Mouse (Mus musculus) frontal cortex, adult (tissue): ENCODE results near the gene Ulk4.

Source experiments
- ATAC-seq: cut with Nextera tagmentation; 2 replicates; pipeline ENCODE4 v1.9.2; 2017; ENCODE audit warnings: mild to moderate bottlenecking, moderate library complexity, mixed read lengths; ENCODE audit not compliant: low TSS enrichment

The Ulk4 gene

DNA sequence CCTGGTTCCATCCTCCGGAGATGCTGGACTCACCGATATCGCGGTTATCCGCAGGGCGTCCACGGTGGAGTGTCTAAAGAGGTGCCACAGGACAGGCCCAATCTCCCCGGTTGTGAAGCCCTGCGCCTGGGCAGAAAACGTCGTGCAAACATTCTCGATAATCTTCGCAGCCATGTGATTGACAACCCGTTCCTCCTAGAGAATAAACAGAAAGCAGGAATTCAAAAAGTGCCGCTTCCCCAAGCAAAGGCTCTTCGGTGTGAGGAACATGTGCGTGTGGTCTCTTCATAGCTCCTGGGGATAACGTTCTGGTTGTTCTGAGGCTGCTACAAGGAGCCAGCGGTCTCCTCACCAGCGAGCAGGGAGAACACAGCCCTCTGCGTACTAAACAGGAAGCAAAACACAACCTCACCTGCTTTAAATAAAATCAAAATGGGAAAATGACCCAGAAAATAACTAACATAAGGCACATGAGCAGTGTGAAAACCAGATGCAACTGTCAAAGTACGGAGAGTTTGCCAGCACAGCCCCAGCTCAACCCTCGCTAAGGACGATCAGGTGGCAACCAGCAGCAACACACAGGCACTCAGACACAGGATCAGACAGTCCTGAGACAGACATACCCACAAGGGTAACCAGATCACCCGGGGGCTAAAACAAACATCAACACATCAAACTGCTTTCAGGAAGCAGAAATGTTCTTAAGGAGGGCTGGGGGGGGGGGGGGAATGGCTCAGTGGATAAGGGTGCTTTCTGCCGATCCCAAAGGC, 84.2 kb downstream of the Ulk4 start:
- ATAC-seq: no peak

DNA sequence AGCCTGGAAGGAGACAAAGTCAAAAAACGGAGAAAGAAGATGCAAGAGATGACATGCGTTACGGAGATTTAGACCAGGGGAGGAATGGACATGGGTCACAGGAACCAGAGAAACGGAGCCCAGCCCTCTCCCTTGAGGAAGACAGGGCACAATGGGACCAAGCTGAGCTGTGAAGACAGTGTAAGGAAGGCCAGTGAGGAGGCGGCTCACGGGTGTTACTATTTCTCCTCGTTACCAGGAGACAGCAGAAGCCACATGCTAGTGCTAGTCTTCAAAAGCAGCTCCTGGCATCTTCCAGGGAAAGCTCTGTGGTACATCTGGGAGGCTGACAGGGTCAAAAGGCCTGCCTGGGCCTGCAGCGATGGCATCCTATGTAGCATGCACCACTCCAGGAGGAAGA, 89.2 kb downstream of the Ulk4 start:
- ATAC-seq: 0 out of 2 replicates have a peak, but pooled peaks have one; percentile 50

DNA sequence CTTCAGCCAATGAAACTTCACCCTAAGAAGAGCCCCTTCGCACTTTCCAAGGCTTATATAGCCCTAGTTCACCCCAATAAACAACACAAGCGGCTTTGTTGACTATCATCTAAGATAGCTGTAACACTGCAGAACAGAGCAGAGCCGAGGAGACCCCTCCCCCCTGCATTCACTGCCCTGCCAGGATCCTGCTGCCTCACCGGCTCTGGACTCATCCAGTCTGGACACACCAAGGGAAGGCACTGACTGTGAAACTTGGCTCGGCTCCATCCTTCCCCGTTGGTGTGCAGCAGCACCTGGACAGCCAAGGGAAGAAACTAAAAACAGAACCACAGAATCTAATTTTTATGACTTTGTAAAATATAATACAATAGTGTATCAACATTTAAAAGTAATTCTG, 91.2 kb downstream of the Ulk4 start:
- ATAC-seq: no peak

DNA sequence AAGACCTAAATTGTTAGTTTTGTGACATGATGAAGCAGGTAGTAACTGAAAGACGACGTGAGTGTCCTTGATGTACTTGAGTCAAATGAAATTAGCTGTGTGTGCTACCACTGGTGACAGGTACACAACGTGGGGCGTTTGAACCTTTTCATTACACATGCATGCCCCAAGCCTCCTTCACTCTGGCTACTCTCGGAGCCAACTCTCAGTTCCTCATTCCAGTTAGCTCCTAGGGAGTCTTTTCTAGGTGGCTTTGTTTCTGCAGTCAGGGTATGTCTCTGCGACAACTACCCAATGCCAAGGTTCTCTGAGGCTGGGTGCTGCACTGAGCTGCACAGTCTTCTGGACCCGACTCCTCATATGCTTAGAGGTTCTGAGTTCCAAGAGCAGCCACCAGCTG, 100.6 kb downstream of the Ulk4 start:
- no peak for ATAC-seq

DNA sequence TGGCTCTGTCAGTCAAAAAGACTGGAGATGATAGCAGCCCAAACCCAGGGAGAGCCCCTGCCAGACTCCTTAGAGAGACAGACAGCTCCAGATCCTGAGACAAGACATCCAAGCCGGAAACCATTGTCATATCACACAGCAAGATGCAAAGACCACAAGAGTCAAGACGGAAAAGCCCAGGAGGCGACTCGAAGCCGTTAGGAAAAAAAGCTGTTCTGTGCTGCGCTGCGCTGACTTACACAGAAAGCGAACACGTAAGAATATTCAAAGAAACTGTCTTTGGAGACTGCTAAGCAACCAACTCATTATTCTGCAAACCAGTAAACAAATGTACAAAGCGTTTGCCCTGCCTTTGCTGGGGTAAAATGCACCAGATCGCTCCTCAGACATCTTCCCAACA, 101.8 kb downstream of the Ulk4 start:
- no peak for ATAC-seq

DNA sequence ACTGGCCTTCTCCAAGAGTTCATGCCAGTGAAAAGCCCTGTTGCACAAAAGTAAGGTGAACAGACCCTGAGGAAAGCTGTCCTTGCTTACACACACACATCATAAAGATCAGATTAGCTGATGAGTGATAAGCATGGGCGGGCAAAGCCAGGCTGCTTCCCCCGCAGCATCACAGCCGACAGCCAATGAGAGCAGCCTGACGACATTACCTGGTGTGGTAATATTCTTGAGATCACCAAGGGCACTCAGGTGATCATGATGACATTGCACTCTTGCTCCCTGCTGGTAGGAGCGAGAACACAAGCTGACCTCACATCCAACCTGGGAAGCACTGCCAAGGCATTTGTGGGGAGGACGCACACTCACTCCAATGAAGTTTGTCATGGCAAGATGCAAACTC, 104.9 kb downstream of the Ulk4 start:
- ATAC-seq: no peak

DNA sequence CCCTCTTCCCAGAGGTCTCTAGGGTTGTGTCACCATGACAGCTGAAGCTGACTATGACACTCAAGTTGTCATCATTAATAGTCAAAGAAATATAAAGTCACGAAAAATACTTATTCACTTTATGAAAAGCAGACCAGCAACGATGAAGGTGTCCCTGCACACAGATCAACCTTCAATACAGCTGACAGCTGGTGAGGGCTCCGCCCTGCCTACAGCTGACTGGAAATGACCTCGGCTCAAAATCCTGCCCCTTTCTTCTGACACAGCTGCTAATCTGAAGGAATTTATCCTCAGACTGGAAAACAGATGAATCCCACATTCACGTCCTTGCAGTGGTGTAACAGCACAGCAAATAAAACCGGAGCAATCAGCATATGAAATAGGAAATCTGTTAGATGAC, 105.4 kb downstream of the Ulk4 start:
- no peak for ATAC-seq

DNA sequence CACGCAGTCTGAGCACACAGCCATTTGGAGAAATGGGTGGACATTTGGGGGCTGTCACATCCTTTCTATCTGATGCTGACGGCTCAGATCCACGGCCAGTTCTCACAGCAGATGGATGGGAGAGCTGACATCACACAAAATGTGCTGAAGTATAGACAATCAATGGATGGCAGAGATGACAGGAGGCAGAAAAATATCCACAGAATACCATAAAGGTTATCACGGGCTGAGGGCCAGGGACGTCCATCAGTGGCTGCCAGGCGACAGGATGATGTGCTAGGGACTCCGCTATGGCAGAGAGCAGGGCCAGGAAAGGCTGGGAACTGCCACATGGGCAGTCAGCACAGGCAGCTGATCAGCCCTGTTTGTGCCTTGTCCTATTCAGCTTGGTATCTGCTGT, 112.4 kb downstream of the Ulk4 start:
- ATAC-seq: no peak

DNA sequence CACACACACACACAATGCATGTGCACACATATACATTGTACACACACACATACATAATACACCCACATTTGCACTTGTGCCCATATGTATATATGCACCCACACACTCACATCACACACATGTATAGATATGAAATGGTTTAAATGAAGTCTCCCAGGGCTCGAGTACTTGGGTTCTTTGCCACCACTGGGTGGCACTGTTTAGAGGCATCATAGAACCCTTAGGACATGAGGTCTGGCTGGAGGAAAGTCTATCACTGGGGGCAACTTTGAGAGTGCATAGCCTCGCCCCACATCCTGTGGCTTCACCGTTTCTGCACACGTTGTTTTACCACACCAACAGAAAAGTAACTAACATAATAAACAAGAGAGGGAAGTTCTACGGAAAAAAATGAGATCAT, 114.2 kb downstream of the Ulk4 start:
- ATAC-seq: peak; percentile 81; the same call in 1 of the 2 replicates

DNA sequence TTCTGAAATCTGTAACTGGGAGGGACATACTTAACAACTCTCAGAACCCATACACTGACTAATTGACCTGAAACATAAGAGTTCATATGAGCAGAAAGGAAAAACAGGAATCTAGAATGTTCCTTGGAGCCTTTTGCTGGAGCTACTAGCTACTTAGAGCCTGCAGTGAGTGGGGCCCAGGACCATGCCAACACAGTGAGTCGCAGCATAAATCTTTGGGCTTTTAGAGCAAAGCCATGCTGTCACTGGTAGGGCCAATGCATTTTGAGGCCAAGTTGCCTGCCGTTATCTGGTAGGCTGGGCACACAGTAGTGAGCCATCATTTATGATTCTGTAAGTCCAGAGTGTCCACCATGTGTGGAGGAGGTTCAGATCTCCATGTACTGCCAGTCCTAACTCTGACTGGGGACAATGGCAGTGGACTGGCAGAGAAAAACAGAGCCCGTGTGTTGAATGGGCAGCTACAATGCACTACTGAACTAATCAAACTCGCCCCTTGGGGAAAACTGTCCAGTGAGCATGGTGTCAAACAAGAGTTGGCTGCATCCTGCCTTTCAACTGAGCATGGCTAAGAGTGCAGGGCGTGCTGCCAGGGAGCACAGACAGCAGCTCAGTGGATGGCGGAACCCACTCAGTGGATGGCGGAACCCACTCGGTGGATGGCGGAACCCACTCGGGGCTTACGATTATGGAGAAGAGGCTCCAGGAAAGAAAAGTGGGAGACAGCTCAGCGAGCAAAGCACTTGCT, 115.0 kb downstream of the Ulk4 start:
- ATAC-seq: no peak

DNA sequence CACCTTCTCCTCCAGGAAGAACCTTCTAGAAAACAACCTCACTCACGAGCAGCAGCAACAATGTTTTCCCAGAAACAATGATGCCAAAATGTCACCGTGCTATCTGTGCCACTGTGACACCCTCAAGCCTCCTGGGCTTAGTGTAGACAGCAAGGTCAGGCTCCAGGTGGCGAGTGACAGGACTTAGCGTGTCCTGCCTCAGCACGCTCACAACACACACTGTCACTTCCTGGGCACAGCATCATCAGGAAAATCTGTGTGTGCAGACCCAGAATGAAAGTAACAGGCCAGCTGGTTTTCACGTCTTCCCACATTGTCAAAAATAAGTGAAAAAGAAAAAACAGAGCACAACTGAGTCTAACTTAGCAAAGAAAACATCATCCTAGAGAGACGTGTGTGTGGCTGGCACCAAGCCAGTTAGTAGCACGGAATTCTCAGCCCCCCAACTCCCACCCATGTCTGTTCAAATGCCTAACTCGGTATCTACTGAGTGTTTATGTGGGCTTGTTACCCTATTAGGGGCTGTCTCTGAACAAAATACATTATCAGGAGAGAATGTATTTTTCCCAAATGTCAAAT, 120.7 kb downstream of the Ulk4 start:
- no peak for ATAC-seq

DNA sequence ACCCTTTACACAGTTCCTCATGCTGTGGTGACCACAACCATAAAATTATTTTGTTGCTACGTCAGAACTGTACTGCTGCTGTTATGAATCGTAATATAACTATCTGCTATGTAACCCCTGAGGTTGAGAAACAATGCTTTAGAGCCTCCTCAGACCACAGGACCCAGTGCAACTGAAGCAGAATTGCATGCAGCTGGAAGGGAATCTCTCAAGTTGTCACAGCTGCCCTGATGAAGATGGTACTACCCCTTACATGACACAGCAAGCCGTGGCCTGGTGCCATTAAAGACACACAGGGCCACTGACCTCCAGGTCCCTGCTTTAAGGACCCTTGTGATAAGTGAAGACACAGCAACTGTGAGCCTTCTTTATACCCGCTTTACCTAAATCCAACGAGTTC, 123.7 kb downstream of the Ulk4 start:
- no peak for ATAC-seq

DNA sequence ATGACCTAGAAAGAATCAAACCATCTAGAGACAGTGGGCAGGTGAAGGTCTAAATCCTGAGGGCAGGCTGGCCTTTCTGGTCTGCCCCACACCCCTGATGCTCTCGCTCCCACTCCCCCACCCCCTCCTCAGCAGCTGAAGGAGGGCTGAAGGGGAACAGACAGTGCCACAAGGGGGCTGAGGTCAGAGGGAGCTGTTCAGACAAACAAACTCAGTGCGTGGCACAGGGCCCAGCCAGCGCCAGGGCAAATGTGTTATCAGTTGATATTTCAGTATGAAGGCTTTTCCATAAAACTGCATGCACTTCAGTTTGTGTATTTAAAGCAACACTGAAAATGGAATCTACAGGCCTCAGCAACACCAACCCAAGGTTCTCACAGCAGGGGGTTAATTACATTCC, 128.4 kb downstream of the Ulk4 start:
- no peak for ATAC-seq

DNA sequence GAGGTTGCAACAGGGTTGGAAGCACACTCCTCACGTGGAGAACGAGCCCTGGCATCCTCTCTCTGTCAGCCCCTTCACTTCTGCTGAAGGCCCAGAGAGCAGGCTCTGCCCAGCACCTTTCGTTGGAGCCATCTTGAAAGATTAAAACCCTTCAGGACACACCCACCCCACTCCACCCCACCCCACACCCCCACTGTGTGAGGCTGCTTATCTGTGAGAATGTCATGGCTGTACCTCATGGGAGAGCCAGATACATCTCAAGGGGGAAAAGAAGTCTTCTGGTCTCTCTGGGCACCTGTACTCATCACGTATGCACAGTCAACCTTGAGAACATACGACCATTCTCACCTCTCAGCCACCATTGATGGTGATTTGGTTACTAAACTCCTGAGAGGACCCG, 133.8 kb downstream of the Ulk4 start:
- no peak for ATAC-seq

DNA sequence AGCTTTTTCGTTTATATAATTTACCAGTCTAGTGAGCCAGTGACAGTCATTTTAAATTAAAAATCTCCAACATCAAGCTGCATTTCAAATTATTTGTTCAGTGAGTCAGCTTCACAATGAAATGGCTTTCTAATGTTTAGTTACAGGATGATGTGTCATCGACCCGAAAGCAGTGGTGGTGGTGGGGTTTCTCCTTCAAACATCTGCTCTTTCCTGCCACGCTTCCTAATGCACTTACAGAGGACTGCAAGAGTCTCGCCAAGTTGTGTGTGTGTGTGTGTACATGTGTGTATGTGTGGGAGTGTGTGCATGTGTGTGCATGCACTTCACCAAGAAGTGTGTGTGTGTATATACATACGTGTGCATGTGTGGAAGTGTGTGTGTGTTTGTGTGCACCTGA, 144.4 kb downstream of the Ulk4 start:
- no peak for ATAC-seq

DNA sequence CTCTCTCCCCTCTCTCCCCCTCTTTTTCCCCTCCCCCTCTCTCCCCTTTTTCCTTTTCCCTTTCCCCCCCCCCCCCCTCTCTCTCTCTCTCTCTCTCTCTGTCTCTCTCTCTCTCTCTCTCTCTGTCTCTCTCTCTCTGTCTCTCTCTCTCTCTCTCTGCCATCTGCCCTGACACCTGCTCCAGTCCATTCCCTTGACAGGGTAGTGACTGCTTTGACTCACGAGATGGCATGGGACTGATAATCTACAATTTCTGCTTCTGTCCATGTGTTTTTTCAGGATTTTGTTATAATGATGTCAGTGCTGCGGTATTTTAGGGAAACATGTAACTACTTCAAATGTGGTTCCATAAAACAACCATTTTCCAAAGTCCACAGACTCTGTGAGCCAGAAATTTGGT, 147.5 kb downstream of the Ulk4 start:
- ATAC-seq: no peak

DNA sequence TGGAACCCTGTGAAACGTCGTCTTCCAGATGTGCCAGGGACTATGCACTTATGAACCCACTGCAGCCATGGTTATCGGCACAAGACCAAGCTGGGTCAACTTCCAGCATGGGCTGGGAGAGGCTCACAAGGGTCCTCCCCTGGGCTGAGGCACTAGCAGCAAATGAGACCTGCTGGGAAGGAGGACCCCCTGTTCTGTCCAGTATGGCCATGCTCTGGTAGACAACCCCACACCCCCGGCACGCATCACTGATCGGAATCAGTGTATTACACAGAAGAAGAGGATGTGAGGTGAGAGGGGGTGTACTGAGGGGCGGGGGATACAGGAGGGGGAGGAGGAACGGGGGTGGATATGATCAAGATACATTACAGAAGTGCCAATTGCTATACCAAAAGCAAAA, 148.1 kb downstream of the Ulk4 start:
- no peak for ATAC-seq

DNA sequence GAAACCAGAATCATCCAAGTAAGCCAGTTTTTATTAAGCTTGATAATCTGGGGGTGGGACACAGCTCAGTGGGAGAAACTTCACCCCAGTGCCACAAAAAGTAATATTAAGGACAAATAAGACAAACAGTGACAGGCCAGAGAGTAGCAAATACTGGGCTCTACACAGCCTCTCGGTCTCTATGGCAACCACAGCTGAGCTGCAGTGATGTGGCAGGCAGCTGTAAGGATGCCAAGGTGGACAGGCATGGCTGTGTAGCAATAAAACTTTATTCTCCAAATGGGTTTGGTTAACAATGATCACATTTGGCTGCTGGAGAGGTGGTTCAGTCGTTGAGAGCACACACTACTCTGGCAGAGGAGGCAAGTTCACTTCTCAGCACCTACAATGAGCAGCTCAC, 150.0 kb downstream of the Ulk4 start:
- no peak for ATAC-seq

DNA sequence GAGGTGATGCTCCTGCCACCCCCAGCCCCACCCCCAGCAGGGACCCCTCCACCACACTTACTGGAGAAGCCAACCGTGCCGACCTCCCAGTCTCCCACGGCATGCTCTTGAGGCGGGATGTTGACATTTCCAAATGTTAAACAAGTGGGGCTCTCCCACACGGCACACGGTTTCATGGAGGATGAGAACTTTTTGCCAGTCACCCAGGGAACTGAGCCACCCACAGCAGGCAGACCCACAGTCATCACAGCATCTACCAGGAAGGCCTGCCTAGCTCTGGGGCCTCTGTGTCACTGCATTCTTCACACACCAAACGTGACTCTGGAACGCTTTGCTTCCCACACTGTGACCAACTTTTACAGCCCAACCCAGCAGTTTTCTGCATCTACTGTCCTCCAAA, 152.3 kb downstream of the Ulk4 start:
- ATAC-seq: no peak; the same call in 1 of the 2 replicates

DNA sequence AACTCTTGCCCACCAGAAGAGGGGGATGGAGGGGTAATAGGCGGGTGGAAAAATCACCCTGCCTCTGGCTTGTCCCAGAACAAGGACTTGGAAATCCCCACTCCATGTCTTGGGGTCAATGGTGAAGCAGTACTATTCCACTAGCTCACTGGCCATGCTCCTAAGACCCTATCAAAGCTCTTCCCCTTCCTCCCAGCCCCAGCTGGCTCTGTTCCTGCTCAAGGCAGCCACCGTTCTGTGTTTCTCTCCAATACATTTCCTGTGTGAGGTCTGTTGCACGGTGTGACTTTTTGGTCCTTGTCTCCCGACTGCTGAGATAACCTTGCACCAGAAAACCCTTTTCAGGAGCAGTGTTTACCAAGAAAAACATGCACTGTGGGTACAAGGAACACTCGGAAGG, 155.0 kb downstream of the Ulk4 start:
- ATAC-seq: no peak

DNA sequence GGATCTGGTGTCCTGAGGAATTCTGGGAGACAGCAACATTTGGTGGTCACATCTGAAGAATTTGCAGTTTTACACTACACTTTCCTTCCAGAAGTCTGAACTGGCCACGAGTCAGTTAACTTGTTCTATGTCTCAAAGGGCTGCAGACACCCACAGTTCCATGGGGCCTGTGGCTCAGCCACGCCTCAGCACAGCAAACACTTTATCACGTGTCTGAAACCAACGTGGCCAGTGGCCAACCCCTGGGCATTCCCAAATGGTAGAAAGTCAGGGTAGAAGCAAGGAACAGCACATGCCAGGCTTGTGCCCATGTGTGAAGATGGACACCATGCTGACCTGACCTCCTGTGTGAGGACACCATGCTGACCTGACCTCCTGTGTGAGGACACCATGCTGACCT, 159.1 kb downstream of the Ulk4 start:
- no peak for ATAC-seq

DNA sequence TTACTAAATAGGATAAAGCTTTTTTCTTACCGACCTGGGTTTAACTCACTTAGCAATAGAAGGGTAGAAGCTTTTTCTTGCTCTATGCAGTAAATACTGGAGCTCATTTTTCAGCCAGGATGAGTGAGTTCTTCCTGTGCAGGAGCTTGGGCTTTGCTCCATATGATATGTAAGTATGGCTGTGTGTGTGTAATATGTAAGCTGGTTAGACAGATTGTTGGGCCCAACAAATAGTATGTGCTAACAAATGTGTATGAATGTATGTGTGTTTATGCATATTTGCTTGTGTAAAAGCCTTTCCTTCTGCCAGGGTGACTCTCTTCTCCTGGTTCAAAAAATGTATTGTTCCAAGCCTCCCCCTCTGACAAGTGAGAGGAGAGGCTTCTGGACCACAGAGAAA, 164.9 kb downstream of the Ulk4 start:
- ATAC-seq: no peak

DNA sequence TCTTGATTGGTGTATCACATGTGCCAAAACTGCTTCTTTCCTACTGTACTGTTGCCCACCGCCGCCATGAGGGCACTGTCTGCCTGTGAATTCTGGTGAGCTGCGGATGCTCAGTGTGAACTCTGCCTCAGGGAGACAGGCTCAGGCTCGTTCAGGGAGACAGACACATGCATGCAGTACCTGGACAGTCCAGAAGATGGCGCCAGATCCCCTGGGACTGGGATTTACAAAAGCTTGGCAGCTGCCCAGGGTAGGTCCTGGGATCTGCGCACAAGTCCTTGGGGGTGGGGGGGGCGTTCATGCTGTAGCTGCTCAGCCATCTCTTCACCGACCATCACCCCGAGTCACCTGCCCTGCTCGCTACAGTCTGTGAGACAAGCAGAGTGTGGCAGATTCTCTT, 168.9 kb downstream of the Ulk4 start:
- ATAC-seq: peak; percentile 75
